Mouse (Mus musculus): ENCODE measurements at regions not wholly inside any gene's neighbourhood (a gene's known extent, or its start where the extent isn't known, plus 50 kb on each side); places are given as distances from the start of the nearest gene placed in this dataset.

- no peak for TF ChIP-seq CTCF (IDR thresholded peaks at IDR 0.05; ENCODE audit: low read depth)
- no peak for TF ChIP-seq EP300 (IDR thresholded peaks at IDR 0.05; ENCODE audit: low read depth)
Observed at GRCm38 (mm10) chr2:48599367-48599766, 214.5 kb upstream of the Acvr2a start.

Data from liver, embryonic 14.5 days (tissue).